Mouse (Mus musculus): ENCODE results near the gene Spg20. TPM values are rescaled to one million over a fixed set of nuclear protein-coding genes. Genes with fewer than 3 reads are reported as not detected.

Gene Spg20
- polyA plus RNA-seq, 1 experiment from 2014 or later: 18.7 TPM

DNA sequence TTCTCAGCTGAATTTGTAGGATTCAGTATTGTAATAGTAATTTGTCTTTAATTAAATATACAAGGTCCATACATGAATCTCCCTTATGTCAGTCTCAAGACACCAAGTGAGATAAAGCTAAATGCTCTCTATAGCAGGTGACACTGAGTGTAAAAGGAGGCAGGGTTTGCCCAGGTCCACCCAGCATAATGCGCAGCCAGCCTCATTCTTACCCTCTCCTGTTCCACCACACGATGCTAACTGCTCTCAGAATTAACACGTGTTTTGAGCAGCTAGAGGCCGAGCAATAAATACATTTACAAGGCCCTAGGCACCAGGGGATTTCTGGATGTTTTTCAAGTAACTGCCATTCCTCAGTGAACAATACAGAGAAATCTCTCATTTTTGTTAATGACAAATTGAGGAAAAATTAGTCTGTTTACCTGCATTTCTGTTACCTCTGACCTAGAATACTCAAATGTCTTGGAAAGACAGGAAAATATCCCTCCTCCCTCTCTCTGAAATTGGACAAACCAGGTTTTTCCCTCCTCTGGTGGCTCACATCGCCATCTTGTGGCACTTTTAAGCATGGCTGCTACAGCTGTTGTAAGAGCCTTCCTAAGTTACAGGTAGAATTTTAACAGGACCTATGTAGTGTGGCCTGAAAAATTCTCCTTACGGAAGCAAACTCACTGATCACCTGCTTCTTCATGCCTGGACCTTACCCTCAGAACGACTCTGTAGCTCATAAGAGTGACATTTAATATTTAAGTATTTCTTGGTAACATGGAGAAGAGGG lies 39.9 kb downstream of the Spg20 start:
- 48% methylated on average over 7 of the region's 7 CpGs for WGBS
- no peak overlapping the region for H3K9ac ChIP-seq (replicated peaks; ENCODE audit: low read depth)
- H3K27ac ChIP-seq (ENCODE audit: low read length): no peak overlapping the region
- H3K27me3 ChIP-seq (replicated peaks; ENCODE audit: insufficient read depth, low read length): no peaks in the 10 kb centered on the region
- TF ChIP-seq CTCF (IDR thresholded peaks at IDR 0.05): peak; percentile 76
- no peak for TF ChIP-seq EP300 (IDR thresholded peaks at IDR 0.05)
- H3K4me1 ChIP-seq (ENCODE audit: insufficient read depth, low read depth, low read length): no peaks in the 10 kb centered on the region
- no peaks in the 10 kb centered on the region for H3K9me3 ChIP-seq (ENCODE audit: low read length)
- H3K36me3 ChIP-seq (ENCODE audit: insufficient read depth, low read length): no peaks in the 10 kb centered on the region
- no peak for ATAC-seq
- peak; percentile 46 for DNase-seq (ENCODE audit: low spot score)
- H3K4me2 ChIP-seq (replicated peaks; ENCODE audit: low read depth, low read length): no peak overlapping the region
- no peak overlapping the region for H3K4me3 ChIP-seq (ENCODE audit: low read depth, low read length)

DNA sequence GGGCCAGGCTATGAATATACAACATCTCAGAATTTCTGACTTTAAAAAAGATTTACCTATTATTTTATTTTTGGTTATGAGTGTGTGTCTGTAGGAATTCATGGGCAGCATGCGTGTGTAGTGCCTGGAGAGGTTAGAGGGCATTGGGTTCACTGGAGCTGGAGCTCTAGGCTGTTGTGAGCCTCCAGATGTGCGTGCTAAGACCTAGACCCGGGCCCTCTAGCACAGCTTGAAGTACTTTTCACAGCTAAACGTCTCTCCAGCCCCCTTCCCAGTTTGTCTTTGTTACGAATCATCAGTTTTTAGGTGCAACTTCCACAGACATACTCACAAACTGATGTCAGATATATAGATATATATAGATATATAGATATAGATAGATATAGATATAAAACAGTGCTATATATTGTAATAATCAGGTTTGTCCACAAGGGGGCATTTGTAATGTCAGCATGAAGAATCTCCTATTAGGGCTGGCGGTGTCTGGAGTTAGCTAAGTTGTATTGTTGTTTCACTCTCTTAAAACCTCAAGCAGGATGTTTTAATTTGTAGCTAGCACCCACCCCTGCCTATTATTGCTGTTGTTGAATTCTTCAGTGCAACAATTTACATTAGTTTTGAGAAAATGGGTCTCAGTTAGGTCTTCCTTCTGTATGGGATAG lies 40.9 kb downstream of the Spg20 start:
- DNase-seq (ENCODE audit: low spot score) (peak; percentile 71), ATAC-seq (no peak)
- Histone ChIP-seq H3K36me3 (ENCODE audit: insufficient read depth, low read length) (no peaks in the 10 kb centered on the region), H3K9me3 (ENCODE audit: low read length) (no peaks in the 10 kb centered on the region), H3K4me3 (ENCODE audit: low read depth, low read length) (no peak overlapping the region), H3K27ac (ENCODE audit: low read length) (no peak overlapping the region), H3K4me2 (replicated peaks; ENCODE audit: low read depth, low read length) (no peak overlapping the region), H3K27me3 (replicated peaks; ENCODE audit: insufficient read depth, low read length) (no peaks in the 10 kb centered on the region), H3K4me1 (ENCODE audit: insufficient read depth, low read depth, low read length) (no peaks in the 10 kb centered on the region), H3K9ac (replicated peaks; ENCODE audit: low read depth) (no peak overlapping the region)
- peak; percentile 61 for TF ChIP-seq CTCF (IDR thresholded peaks at IDR 0.05)
- no peak for TF ChIP-seq EP300 (IDR thresholded peaks at IDR 0.05)
- 57% methylated on average over 6 of the region's 6 CpGs for WGBS

DNA sequence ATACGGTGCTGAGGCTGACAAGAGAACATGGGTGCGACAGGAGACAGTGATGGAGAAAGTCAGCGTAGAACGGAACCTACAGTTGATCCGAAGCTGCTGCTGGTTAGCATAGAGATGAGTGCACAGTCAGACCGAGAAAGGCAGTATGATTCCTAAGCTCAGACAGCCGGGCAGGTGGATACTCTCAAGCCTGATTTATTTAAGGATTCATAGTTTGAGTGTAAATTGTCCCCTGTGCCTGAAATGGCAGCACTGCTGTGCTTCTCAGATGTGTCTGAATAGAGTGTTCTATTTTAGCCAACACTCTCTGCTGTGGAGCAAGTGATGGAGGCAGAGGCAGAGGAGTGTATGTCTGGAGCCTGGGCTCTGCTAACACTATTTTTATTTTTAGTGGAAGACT lies 42.3 kb downstream of the Spg20 start:
- H3K36me3 ChIP-seq (ENCODE audit: insufficient read depth, low read length): no peaks in the 10 kb centered on the region
- H3K27me3 ChIP-seq (replicated peaks; ENCODE audit: insufficient read depth, low read length): no peaks in the 10 kb centered on the region
- H3K4me1 ChIP-seq (ENCODE audit: insufficient read depth, low read depth, low read length): no peaks in the 10 kb centered on the region
- H3K27ac ChIP-seq (ENCODE audit: low read length): no peak overlapping the region
- ATAC-seq (no peak), DNase-seq (ENCODE audit: low spot score) (no peak)
- TF ChIP-seq EP300 (IDR thresholded peaks at IDR 0.05) (no peak), CTCF (IDR thresholded peaks at IDR 0.05) (no peak)
- H3K9me3 ChIP-seq (ENCODE audit: low read length): no peaks in the 10 kb centered on the region
- H3K9ac ChIP-seq (replicated peaks; ENCODE audit: low read depth): no peak overlapping the region
- WGBS: 85% methylated on average over 7 of the region's 7 CpGs
- no peak overlapping the region for H3K4me2 ChIP-seq (replicated peaks; ENCODE audit: low read depth, low read length)
- H3K4me3 ChIP-seq (ENCODE audit: low read depth, low read length): no peak overlapping the region

DNA sequence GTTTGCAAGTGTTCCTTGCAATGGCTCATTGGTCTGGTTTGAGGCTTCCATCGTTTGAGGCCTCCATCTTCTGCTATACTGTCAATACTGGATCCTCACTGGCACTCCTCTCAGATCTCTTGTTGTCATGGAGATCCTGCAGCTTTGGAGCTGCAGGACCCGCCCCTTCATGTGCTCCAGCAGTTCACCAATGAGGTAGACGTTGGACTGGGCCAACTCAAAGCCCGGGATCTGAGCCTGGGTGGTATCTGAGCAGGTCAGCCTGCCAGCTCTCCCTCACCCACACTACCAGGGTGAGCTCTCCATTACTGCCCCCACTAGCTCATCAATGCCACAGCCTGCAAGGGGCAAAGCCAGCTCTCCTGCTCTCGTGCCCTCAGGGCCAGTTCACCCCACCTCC lies 45.5 kb downstream of the Spg20 start:
- TF ChIP-seq EP300 (IDR thresholded peaks at IDR 0.05) (no peak), CTCF (IDR thresholded peaks at IDR 0.05) (no peak)
- H3K36me3 ChIP-seq (ENCODE audit: insufficient read depth, low read length): no peaks in the 10 kb centered on the region
- no peak for DNase-seq (ENCODE audit: low spot score)
- no peak overlapping the region for H3K4me3 ChIP-seq (ENCODE audit: low read depth, low read length)
- no peak overlapping the region for H3K4me2 ChIP-seq (replicated peaks; ENCODE audit: low read depth, low read length)
- WGBS: 47% methylated on average over 5 of the region's 5 CpGs
- H3K9ac ChIP-seq (replicated peaks; ENCODE audit: low read depth): no peak overlapping the region
- H3K4me1 ChIP-seq (ENCODE audit: insufficient read depth, low read depth, low read length): no peaks in the 10 kb centered on the region
- H3K27me3 ChIP-seq (replicated peaks; ENCODE audit: insufficient read depth, low read length): no peaks in the 10 kb centered on the region
- no peak for ATAC-seq
- H3K27ac ChIP-seq (ENCODE audit: low read length): no peak overlapping the region
- no peaks in the 10 kb centered on the region for H3K9me3 ChIP-seq (ENCODE audit: low read length)

DNA sequence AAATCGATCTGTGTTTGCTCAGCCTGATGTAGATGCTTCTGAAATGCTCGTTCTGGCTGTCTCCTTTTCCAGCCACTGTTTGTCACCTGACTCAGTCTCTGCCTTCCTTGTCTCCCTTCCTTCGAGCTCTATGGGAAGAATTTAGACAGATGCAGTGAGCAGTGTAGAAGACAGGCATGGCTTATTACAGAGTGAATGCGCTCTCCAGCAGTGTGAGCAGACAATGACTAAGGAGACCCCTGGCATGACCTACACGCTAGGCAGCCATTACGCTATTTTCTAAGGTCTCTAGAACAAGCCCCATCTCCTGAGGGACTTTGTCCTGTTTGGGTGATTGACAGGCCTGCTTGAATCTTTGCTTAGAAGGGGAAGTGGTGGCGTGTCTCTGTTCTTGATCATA lies 49.2 kb downstream of the Spg20 start:
- H3K4me3 ChIP-seq (ENCODE audit: low read depth, low read length): no peak overlapping the region
- H3K27ac ChIP-seq (ENCODE audit: low read length): no peak overlapping the region
- no peaks in the 10 kb centered on the region for H3K36me3 ChIP-seq (ENCODE audit: insufficient read depth, low read length)
- H3K9me3 ChIP-seq (ENCODE audit: low read length): no peaks in the 10 kb centered on the region
- H3K4me1 ChIP-seq (ENCODE audit: insufficient read depth, low read depth, low read length): no peaks in the 10 kb centered on the region
- DNase-seq (ENCODE audit: low spot score) (no peak), ATAC-seq (no peak)
- H3K9ac ChIP-seq (replicated peaks; ENCODE audit: low read depth): no peak overlapping the region
- no peak overlapping the region for H3K4me2 ChIP-seq (replicated peaks; ENCODE audit: low read depth, low read length)
- TF ChIP-seq EP300 (IDR thresholded peaks at IDR 0.05) (no peak), CTCF (IDR thresholded peaks at IDR 0.05) (no peak)
- no peaks in the 10 kb centered on the region for H3K27me3 ChIP-seq (replicated peaks; ENCODE audit: insufficient read depth, low read length)
- 71% methylated on average over 7 of the region's 7 CpGs for WGBS

DNA sequence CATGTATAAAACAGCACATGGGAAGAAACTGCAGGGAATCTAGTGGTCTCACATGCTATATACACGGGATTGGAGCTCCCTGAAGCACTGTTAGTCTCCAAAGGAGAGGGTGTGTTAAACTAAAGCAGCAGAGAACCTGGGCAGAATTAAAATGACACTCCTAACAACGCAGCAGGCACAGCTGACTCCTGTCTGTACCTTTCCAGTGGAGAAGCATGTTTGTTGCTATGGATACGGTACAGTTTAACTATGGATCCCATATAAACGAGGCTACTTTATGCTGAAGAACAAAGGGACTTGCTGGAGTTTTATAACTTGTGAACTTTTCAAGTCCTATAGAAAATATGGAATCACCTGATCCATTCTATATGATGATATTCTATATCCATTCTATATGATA lies 51.6 kb downstream of the Spg20 start:
- H3K4me3 ChIP-seq (ENCODE audit: low read depth, low read length): no peak overlapping the region
- no peak for TF ChIP-seq EP300 (IDR thresholded peaks at IDR 0.05)
- no peak for TF ChIP-seq CTCF (IDR thresholded peaks at IDR 0.05)
- no peak overlapping the region for H3K27ac ChIP-seq (ENCODE audit: low read length)
- no peaks in the 10 kb centered on the region for H3K4me1 ChIP-seq (ENCODE audit: insufficient read depth, low read depth, low read length)
- DNase-seq (ENCODE audit: low spot score) (no peak), ATAC-seq (no peak)
- no peak overlapping the region for H3K9ac ChIP-seq (replicated peaks; ENCODE audit: low read depth)
- 59% methylated on average over 4 of the region's 4 CpGs for whole genome bisulfite sequencing
- H3K4me2 ChIP-seq (replicated peaks; ENCODE audit: low read depth, low read length): no peak overlapping the region
- H3K27me3 ChIP-seq (replicated peaks; ENCODE audit: insufficient read depth, low read length): no peaks in the 10 kb centered on the region
- no peaks in the 10 kb centered on the region for H3K9me3 ChIP-seq (ENCODE audit: low read length)
- no peaks in the 10 kb centered on the region for H3K36me3 ChIP-seq (ENCODE audit: insufficient read depth, low read length)
